Mouse (Mus musculus) regulatory T cell (primary cell): ENCODE data around the gene Adcy7.

Experiments used
- in situ Hi-C: fragments of 300-600 bp; cut with MboI, MseI; formaldehyde crosslinking; loops from one replicate; pipeline ENCODE4 v1.15.1; 2025; ENCODE audit warnings: high pct_unique_total_duplicates

Gene Adcy7

GRCm38 (mm10) chr8:88273051-88273430 is 838 bp downstream of the Adcy7 start:
- in situ Hi-C loops: loop anchor here (5.0 to 10.0 kb wide), 2 partner anchors 34 to 362 kb away; partner anchors contain the start of gene Snx20

- in situ Hi-C loops: loop anchor here (5.0 to 10.0 kb wide), 2 partner anchors 33 to 361 kb away; partner anchors contain the start of gene Snx20
Observed at GRCm38 (mm10) chr8:88274090-88274489, 1.9 kb downstream of the Adcy7 start.

DNA sequence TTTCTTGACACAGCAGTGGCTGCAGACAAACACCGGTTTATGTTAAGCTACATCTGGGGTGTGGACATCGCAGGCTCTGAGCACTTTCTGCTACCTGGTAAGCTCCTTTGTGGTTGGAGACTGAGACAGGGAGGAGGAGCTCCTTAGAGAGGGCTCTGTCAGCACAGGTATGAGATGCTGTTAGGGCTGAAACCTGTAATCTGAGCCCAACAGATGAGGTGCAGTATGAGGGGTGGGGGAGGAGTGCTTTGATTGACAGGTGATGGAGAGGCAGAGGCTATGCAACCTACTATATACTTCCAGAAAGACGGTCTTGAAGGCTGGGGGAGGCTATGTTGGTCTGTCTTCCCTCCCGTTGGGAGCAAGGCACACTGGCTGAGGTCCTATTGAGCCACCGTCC is 7.0 kb downstream of the Adcy7 start:
- in situ Hi-C loops: loop anchor here (10.0 kb wide), 1 partner anchor 356 kb away; the partner anchor contains the start of gene Snx20

- in situ Hi-C loops: loop anchor here (10.0 kb wide), 1 partner anchor 355 kb away; the partner anchor contains the start of gene Snx20
Observed at GRCm38 (mm10) chr8:88279670-88280069, 7.5 kb downstream of the Adcy7 start.

GRCm38 (mm10) chr8:88280904-88281303 is 8.7 kb downstream of the Adcy7 start:
- in situ Hi-C loops: no loop called here

GRCm38 (mm10) chr8:88282684-88283083 is 10.5 kb downstream of the Adcy7 start:
- in situ Hi-C loops: no loop called here

DNA sequence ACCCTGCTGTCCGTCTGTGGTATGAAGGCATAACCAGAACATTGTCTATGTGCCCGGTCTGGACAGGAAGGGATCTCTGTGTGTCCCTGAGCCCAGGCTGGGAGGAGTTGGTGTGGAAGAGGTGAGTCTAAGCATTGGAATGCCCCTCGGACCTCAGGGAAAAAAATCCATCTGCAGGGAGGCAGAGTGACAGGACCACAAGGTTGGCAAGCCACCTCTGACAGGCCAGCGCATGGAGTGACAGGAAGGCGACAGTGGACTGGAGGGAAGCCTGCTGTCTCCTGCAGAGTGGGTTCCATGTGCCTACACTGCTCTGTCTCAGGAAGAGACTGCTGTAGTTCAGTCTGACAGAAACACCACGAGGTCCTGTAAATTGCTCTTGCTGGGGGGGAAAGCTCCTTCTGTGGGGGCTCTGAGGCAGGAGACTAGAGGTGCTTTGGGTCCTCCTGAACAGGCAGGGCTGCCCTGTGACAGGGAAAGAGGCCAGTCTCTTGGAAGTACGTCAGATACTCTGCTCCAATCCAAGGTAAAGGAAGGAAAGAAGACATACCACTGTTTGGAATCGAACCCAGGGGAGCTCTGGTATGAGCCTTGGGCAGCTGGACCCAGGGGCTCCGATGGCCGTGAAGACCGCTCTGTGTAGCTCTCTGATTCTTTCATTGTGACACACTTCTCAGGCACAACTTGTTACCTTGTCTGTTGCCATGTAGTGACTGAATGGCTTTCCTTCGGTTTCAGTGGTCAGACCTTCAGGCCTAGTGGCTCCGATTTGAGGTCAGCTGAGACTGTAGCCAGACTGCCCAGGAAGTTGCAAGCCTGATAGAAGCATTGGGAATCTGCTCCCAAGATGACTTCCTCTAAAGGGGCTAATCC is 11.3 kb downstream of the Adcy7 start:
- in situ Hi-C loops: no loop called here

DNA sequence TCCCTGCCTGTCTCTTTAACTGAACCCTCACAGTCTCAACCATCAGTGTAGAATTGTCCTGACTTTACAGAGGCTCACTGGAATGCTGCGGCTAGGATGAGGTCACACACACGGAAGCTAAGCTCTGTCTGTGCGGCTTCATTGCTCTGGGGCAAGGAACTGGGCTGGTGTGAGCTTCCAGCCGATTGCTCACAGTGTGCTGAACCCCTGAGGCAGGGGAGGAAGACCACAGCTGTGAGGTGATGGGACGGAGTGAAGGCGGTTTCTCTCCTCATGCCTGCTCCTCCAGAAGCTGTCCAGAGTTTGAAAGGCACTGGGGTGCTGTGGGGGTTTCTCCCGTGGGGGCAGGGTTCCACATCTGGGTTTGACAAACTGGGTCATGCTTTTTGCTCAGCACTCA is 12.5 kb downstream of the Adcy7 start:
- in situ Hi-C loops: loop anchor here (5.0 kb wide), 1 partner anchor 408 kb away; no protein-coding TSS in a partner anchor

- in situ Hi-C loops: loop anchor here (5.0 kb wide), 1 partner anchor 407 kb away; no protein-coding TSS in a partner anchor
Observed at GRCm38 (mm10) chr8:88285469-88286356, 13.5 kb downstream of the Adcy7 start.

GRCm38 (mm10) chr8:88286421-88286960 is 14.3 kb downstream of the Adcy7 start:
- in situ Hi-C loops: loop anchor here (5.0 kb wide), 1 partner anchor 406 kb away; no protein-coding TSS in a partner anchor

DNA sequence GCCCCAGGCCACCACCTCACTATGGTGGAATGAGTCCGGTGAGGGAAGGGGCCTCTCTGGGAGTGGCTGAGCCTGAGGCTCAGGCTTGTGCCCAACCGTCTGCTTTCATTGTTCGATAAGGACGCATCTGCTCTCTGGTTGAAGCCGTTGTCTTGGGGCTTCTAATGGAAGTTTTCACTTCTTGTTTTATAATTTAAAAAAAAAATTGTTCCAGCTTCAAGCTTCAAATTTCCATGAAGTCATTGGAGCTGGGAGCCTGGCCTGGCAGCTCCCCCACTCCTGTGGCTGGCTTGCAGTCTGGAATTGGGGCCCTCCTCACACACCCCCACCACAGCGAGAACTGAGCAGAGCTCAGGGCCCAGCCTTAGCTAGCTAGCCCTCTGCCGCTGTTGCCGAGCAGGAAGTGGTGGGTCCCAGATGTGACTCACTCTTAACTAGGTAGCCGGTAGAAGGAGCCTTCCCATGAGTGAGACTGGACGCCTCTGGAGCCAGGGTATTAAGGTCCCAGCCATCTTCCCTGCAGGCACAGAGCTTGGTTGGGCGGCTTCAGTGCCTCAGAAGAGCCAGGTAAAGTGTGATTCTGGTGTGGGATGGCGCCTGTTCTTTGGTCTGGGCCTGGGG is 16.5 kb downstream of the Adcy7 start:
- in situ Hi-C loops: loop anchor here (5.0 kb wide), 1 partner anchor 404 kb away; no protein-coding TSS in a partner anchor

- in situ Hi-C loops: loop anchor here (5.0 kb wide), 1 partner anchor 402 kb away; no protein-coding TSS in a partner anchor
Observed at GRCm38 (mm10) chr8:88289901-88290300, 17.7 kb downstream of the Adcy7 start.

DNA sequence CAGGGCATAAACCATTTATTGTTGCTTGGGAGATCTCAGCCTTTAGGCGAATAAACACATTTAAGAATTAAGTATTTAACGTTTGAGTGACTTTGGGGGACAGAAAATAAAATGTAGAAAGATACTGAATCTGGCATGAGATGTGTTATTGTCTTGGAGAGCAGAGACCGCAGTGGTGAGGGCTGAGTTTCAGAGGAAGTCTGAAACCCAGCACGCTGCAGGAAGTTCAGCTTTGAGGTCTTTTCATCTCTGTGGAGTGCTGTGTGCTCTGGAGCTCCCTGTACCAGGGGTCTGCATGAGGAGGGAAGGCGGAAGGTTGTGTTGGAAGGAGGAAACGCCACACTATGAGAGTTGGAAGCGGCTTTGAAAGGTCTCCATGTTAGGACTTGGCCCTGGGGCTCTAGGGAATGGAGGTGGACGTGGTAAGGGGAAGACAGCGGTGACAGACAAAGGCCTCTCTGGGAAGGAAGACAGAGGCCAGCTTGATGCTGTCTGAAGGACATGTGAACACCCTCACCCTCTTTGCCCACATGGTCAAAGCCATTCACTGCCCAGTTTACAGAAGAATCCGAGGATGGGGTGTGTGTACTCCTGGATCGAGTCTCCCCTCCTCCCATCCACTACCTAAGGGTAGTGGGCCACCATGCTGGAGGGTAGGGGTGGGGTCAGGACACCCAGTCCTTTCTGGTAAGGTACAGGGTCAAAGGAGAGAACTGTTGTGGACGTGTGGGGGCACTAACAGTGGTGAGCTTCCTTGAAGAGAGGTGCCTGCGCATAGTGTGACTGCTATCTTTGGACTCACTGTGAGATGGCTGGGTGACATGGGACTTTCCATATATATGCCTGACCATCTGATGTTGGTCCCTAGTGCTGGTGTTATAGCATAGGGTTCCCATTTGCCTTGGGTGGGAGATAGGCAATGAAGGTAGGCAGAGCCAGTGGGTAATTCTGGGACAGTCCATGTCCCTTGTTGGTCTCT is 18.4 kb downstream of the Adcy7 start:
- in situ Hi-C loops: no loop called here

DNA sequence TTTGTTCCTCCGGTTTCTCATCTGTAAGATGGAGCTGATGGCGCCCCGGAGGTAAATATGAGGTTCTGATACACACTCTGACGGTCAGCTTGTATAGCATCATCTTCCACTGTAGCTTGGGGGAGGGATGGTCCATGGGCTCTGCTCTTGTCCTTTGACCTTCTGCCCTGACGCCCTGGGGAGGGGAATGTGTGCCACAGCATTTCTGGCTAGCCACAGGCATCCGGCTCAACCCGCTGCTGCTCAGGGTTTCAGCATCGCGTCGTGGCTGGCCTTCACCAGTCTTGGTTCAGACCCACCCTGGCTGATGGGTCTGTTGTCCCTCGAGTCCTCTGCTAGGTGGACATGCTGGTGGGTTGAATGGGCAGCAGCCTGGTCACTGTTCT is 19.1 kb downstream of the Adcy7 start:
- in situ Hi-C loops: no loop called here

DNA sequence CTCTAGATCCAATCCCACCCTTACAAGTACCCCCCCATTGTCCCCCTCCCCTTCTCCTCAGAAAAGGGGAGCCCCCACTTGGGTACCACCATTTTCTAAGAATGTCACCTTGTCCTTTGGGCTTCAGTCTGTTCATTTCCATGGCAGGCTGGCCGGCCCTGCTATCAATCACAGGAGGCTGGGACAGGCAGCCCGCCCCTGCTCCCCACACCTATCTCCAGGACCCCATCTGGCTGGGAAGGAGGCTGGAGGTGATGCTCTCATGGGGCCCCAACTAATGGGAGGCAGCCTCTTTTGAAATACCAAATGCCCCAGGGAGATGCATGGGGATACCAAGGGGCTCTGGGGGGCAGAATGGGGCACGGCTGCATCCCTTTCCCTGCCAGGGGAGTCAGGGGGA is 20.7 kb downstream of the Adcy7 start:
- in situ Hi-C loops: no loop called here

DNA sequence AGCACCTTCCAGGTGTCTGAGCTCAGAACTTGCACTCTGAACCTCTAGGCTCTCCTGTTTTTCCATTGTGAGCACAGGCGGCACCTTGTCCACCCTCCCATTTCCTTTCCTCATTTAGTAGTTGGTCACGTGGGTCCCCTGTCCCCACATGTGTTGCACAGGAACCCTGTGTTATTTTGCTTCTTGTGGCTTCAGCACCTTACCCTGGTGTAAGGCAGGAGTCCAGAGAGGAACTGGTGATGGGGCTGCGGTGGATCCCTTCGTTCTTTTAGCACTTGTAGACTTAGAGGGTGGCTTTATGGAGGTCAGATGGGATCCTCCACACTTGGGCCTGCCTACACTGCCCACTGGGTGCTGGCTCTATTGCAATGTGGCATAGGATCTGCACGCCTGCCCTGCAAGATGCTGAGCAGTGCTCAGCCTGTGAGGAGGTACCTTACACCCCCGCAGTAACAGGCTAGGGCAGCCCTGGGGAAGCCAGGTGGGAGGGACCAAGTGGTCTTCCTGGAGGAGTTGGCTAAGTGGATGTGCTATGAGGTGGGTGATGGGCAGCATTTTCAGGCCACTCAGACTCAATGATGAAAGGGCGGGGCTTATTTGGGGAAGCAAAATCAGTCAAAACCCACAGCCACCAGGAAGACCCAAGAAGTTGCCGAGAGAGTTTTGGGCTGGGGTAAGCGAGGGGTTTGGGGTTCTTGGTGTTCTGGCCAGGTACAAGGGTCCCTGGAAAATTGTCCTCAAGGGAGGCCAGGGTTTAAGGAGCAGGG is 21.6 kb downstream of the Adcy7 start:
- in situ Hi-C loops: no loop called here

DNA sequence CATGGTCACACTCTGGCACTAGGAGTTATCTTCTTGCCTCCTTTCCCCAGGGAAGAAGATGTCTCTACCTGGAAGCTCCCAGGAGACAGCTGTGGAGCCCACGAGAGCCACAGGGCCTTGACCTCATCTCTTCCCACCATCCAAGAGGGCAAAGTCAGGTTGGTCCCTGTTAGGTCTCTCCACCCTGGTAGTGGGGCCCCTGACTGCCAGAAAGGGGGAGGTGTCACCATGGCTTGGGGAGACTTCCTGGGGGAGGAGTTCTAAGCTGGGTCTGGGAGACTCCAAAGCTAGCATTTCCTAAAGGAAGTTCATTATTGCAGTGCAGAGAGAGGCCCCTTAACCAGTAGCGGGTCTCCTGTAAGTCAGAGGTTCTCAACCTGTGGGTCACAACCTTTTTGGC is 22.8 kb downstream of the Adcy7 start:
- in situ Hi-C loops: no loop called here

- in situ Hi-C loops: no loop called here
Observed at GRCm38 (mm10) chr8:88297976-88298732, 26.0 kb downstream of the Adcy7 start.
